ENCODE assay signal across 23 mouse cellular contexts in genomic region chr6:71361156-71361670, GRCm38 (mm10). TPM values are rescaled to one million over a fixed set of nuclear protein-coding genes. Genes with fewer than 3 reads are reported as not detected.
DNase-seq lines count a peak whose midpoint lies in the region; ATAC-seq and TF ChIP-seq lines count a peak whose summit lies in the region.
"Had no signal": no experiment of that assay in that cellular context is flagged by ENCODE, and none has a peak within 500 bp of the region (broad histone marks: within the 10 kb centered on the region; RNA-seq: fewer than 3 reads in every experiment).

No protein-coding gene starts in this region.

- DNase-seq in kidney, adult 8-10 months: no peak
- no peak for DNase-seq in thymus, adult 2 months
- no peak for DNase-seq in thymus, adult 18-20 months
- peak; percentile 20 for DNase-seq in stomach, postnatal 0 days (ENCODE audit: low spot score)
- DNase-seq in thymus, postnatal 25 days: peak; percentile 52
- DNase-seq in hindbrain, embryonic 14.5 days (ENCODE audit: low spot score): no peak
- DNase-seq: adrenal gland, postnatal 14 days; cerebellum, adult 11-12 months; cerebellum, adult 9-10 months; cerebellum, postnatal 25 days; gastrocnemius, postnatal 10 days; heart, adult 2 months had no signal

- no peaks in the 10 kb centered on the region for H3K9me3 ChIP-seq in kidney, embryonic 14.5 days (ENCODE audit: control insufficient read depth, low read length)
- H3K9me3 ChIP-seq in stomach, postnatal 0 days (ENCODE audit: control insufficient read depth, low read length): no peaks in the 10 kb centered on the region
- H3K9me3 ChIP-seq in intestine, embryonic 15.5 days: no peaks in the 10 kb centered on the region
- H3K9me3 ChIP-seq in hindbrain, embryonic 14.5 days (ENCODE audit: control insufficient read depth, low read length): no peaks in the 10 kb centered on the region
- H3K9me3 ChIP-seq: embryonic facial prominence, embryonic 12.5 days; G1E; heart, embryonic 12.5 days; hindbrain, embryonic 10.5 days; hindbrain, embryonic 15.5 days had no signal

- TF ChIP-seq POLR2A in thymus, adult 2 months (IDR thresholded peaks at IDR 0.05; ENCODE audit: control insufficient read depth, extremely low read depth, insufficient read depth, low read length, poor library complexity): no peak

- no peak overlapping the region for H3K27ac ChIP-seq in kidney, embryonic 14.5 days (ENCODE audit: low read depth, low read length)
- peak overlapping the region; percentile 99 for H3K27ac ChIP-seq in thymus, adult 2 months (ENCODE audit: control insufficient read depth, insufficient read depth, low read length)
- no peak overlapping the region for H3K27ac ChIP-seq in stomach, postnatal 0 days (replicated peaks)
- no peak overlapping the region for H3K27ac ChIP-seq in intestine, embryonic 15.5 days
- H3K27ac ChIP-seq in hindbrain, embryonic 14.5 days: no peak overlapping the region
- H3K27ac ChIP-seq: embryonic facial prominence, embryonic 12.5 days; heart, adult 2 months; hindbrain, embryonic 10.5 days; hindbrain, embryonic 15.5 days had no signal

- no peaks in the 10 kb centered on the region for H3K27me3 ChIP-seq in kidney, embryonic 14.5 days (ENCODE audit: control insufficient read depth, insufficient read depth, low read length)
- H3K27me3 ChIP-seq in thymus, adult 2 months (ENCODE audit: control insufficient read depth, insufficient read depth, low read length): no peaks in the 10 kb centered on the region
- no peaks in the 10 kb centered on the region for H3K27me3 ChIP-seq in stomach, postnatal 0 days (ENCODE audit: control insufficient read depth, insufficient read depth, low read length)
- no peaks in the 10 kb centered on the region for H3K27me3 ChIP-seq in intestine, embryonic 15.5 days (replicated peaks)
- no peaks in the 10 kb centered on the region for H3K27me3 ChIP-seq in hindbrain, embryonic 14.5 days (ENCODE audit: control insufficient read depth, insufficient read depth, low read length)
- H3K27me3 ChIP-seq: embryonic facial prominence, embryonic 12.5 days; heart, embryonic 12.5 days; hindbrain, embryonic 15.5 days had no signal

- no peak overlapping the region for H3K4me3 ChIP-seq in kidney, embryonic 14.5 days (ENCODE audit: low read length)
- peak overlapping the region; percentile 59 for H3K4me3 ChIP-seq in thymus, adult 2 months (ENCODE audit: control insufficient read depth, insufficient read depth, low read length)
- H3K4me3 ChIP-seq in stomach, postnatal 0 days (ENCODE audit: low read depth, low read length): no peak overlapping the region
- no peak overlapping the region for H3K4me3 ChIP-seq in intestine, embryonic 15.5 days (replicated peaks)
- no peak overlapping the region for H3K4me3 ChIP-seq in hindbrain, embryonic 14.5 days (replicated peaks; ENCODE audit: low read length)
- H3K4me3 ChIP-seq: embryonic facial prominence, embryonic 12.5 days; heart, adult 2 months; heart, embryonic 12.5 days; hindbrain, embryonic 10.5 days; hindbrain, embryonic 15.5 days had no signal

- 0 out of 2 replicates have a peak, but pooled peaks cover 3% of the 10 kb centered on the region for H3K4me1 ChIP-seq in kidney, embryonic 14.5 days (ENCODE audit: control insufficient read depth, insufficient read depth, low read length)
- peaks cover 40% of the 10 kb centered on the region for H3K4me1 ChIP-seq in thymus, adult 2 months (replicated peaks; ENCODE audit: control insufficient read depth, insufficient read depth, low read length)
- H3K4me1 ChIP-seq in stomach, postnatal 0 days (replicated peaks; ENCODE audit: control insufficient read depth, insufficient read depth): no peaks in the 10 kb centered on the region
- H3K4me1 ChIP-seq in intestine, embryonic 15.5 days (replicated peaks): no peaks in the 10 kb centered on the region
- H3K4me1 ChIP-seq in hindbrain, embryonic 14.5 days (replicated peaks; ENCODE audit: control insufficient read depth, insufficient read depth, low read length): no peaks in the 10 kb centered on the region
- H3K4me1 ChIP-seq: embryonic facial prominence, embryonic 12.5 days; hindbrain, embryonic 10.5 days; hindbrain, embryonic 15.5 days had no signal

- WGBS in kidney, embryonic 14.5 days: 67% methylated on average over 10 of the region's 10 CpGs
- 74% methylated on average over 10 of the region's 10 CpGs for WGBS in thymus, adult 2 months
- 55% methylated on average over 10 of the region's 10 CpGs for WGBS in stomach, postnatal 0 days
- 80% methylated on average over 10 of the region's 10 CpGs for WGBS in intestine, embryonic 15.5 days
- 89% methylated on average over 10 of the region's 10 CpGs for WGBS in hindbrain, embryonic 14.5 days

- no peak for TF ChIP-seq EP300 in stomach, postnatal 0 days (optimal IDR thresholded peaks at IDR 0.05)

- H3K4me2 ChIP-seq in kidney, embryonic 14.5 days (replicated peaks; ENCODE audit: low read depth, low read length): no peak overlapping the region
- H3K4me2 ChIP-seq in stomach, postnatal 0 days (replicated peaks; ENCODE audit: low read depth): no peak overlapping the region
- H3K4me2 ChIP-seq in intestine, embryonic 15.5 days (replicated peaks): no peak overlapping the region
- no peak overlapping the region for H3K4me2 ChIP-seq in hindbrain, embryonic 14.5 days (replicated peaks)
- H3K4me2 ChIP-seq: embryonic facial prominence, embryonic 12.5 days; heart, embryonic 12.5 days; hindbrain, embryonic 15.5 days had no signal

- H3K36me3 ChIP-seq in kidney, embryonic 14.5 days (ENCODE audit: control insufficient read depth, insufficient read depth, low read length): no peaks in the 10 kb centered on the region
- 0 out of 2 replicates have a peak, but pooled peaks cover 3% of the 10 kb centered on the region for H3K36me3 ChIP-seq in thymus, adult 2 months (ENCODE audit: control insufficient read depth, insufficient read depth, low read length)
- no peaks in the 10 kb centered on the region for H3K36me3 ChIP-seq in stomach, postnatal 0 days (ENCODE audit: control insufficient read depth, insufficient read depth, low read length)
- no peaks in the 10 kb centered on the region for H3K36me3 ChIP-seq in intestine, embryonic 15.5 days
- H3K36me3 ChIP-seq in hindbrain, embryonic 14.5 days (replicated peaks; ENCODE audit: control insufficient read depth, insufficient read depth): no peaks in the 10 kb centered on the region
- H3K36me3 ChIP-seq: embryonic facial prominence, embryonic 12.5 days; G1E; heart, embryonic 12.5 days; hindbrain, embryonic 10.5 days; hindbrain, embryonic 15.5 days had no signal

- TF ChIP-seq CTCF in thymus, adult 2 months (IDR thresholded peaks at IDR 0.05; ENCODE audit: borderline replicate concordance, control insufficient read depth, extremely low read depth, insufficient read depth, low read length, poor library complexity): no peak
- TF ChIP-seq CTCF in stomach, postnatal 0 days (IDR thresholded peaks at IDR 0.05; ENCODE audit: low read depth): no peak

- H3K9ac ChIP-seq in kidney, embryonic 14.5 days (ENCODE audit: low read depth, low read length): no peak overlapping the region
- no peak overlapping the region for H3K9ac ChIP-seq in stomach, postnatal 0 days (ENCODE audit: low read length)
- H3K9ac ChIP-seq in intestine, embryonic 15.5 days: no peak overlapping the region
- no peak overlapping the region for H3K9ac ChIP-seq in hindbrain, embryonic 14.5 days
- H3K9ac ChIP-seq: embryonic facial prominence, embryonic 12.5 days; heart, embryonic 12.5 days; hindbrain, embryonic 15.5 days had no signal

- 0 out of 2 replicates have a peak, but pooled peaks have one; percentile 35 for ATAC-seq in kidney, embryonic 14.5 days (ENCODE audit: low FRiP score, low TSS enrichment)
- ATAC-seq in stomach, postnatal 0 days (ENCODE audit: low FRiP score, low TSS enrichment): peak; percentile 47; the same call in 1 of the 2 replicates
- no peak for ATAC-seq in intestine, embryonic 15.5 days
- ATAC-seq in hindbrain, embryonic 14.5 days (ENCODE audit: low FRiP score): no peak
- ATAC-seq: forebrain, embryonic 16.5 days had no signal

RNA-seq across cellular contexts. Expression of gene Cd8a, which starts 12.0 kb away (rescaled TPM):
- not detected in 2 replicates for polyA plus RNA-seq in kidney, embryonic 14.5 days (2014; fragmentation: Nextera tagmentation; extraction: Ambion mirVana)
- 883 and 918 TPM in 2 replicates for polyA plus RNA-seq in thymus, adult 2 months (2012; rRNA removed)
- 0.04 TPM in 1 of 2 replicates, not detected in the other for polyA plus RNA-seq in stomach, postnatal 0 days (2015; fragmentation: Nextera tagmentation; extraction: Ambion mirVana)
- polyA plus RNA-seq in intestine, embryonic 15.5 days (2015; fragmentation: Nextera tagmentation; extraction: Ambion mirVana): not detected in 2 replicates
- polyA plus RNA-seq in hindbrain, embryonic 14.5 days (2014; fragmentation: Nextera tagmentation; extraction: Ambion mirVana): not detected in 2 replicates
- polyA plus RNA-seq: cortical plate, adult 2 months; embryonic facial prominence, embryonic 12.5 days; forebrain, embryonic 11.5 days; forebrain, embryonic 16.5 days; G1E; heart, embryonic 12.5 days; hindbrain, embryonic 10.5 days; hindbrain, embryonic 15.5 days had no signal

RNA-seq across cellular contexts. Expression of gene Cd8b1, which starts 38.6 kb away (rescaled TPM):
- polyA plus RNA-seq in kidney, embryonic 14.5 days (2014; fragmentation: Nextera tagmentation; extraction: Ambion mirVana): 0.13 TPM in 1 of 2 replicates, not detected in the other
- polyA plus RNA-seq in thymus, adult 2 months (2012; rRNA removed): 712 and 845 TPM in 2 replicates
- not detected in 2 replicates for polyA plus RNA-seq in stomach, postnatal 0 days (2015; fragmentation: Nextera tagmentation; extraction: Ambion mirVana)
- 0.21 TPM in 1 of 2 replicates, not detected in the other for polyA plus RNA-seq in intestine, embryonic 15.5 days (2015; fragmentation: Nextera tagmentation; extraction: Ambion mirVana)
- not detected in 2 replicates for polyA plus RNA-seq in hindbrain, embryonic 14.5 days (2014; fragmentation: Nextera tagmentation; extraction: Ambion mirVana)
- polyA plus RNA-seq: cortical plate, adult 2 months; forebrain, embryonic 11.5 days; forebrain, embryonic 16.5 days; frontal cortex, adult 2 months; G1E; heart, embryonic 12.5 days; hindbrain, embryonic 15.5 days had no signal

RNA-seq across cellular contexts. Expression of gene Smyd1, which starts 39.2 kb away (rescaled TPM):
- 0.17 and 0.19 TPM in 2 replicates for polyA plus RNA-seq in kidney, embryonic 14.5 days (2014; fragmentation: Nextera tagmentation; extraction: Ambion mirVana)
- 9.6 and 15.1 TPM in 2 replicates for polyA plus RNA-seq in thymus, adult 2 months (2012; rRNA removed)
- 0.30 and 0.56 TPM in 2 replicates for polyA plus RNA-seq in stomach, postnatal 0 days (2015; fragmentation: Nextera tagmentation; extraction: Ambion mirVana)
- polyA plus RNA-seq in intestine, embryonic 15.5 days (2015; fragmentation: Nextera tagmentation; extraction: Ambion mirVana): 0.27 and 0.57 TPM in 2 replicates
- polyA plus RNA-seq in hindbrain, embryonic 14.5 days (2014; fragmentation: Nextera tagmentation; extraction: Ambion mirVana): 0.24 and 0.56 TPM in 2 replicates
- polyA plus RNA-seq: G1E had no signal

Comparison
In these comparisons a context has a peak if more than half of its experiments do, and no peak if none do; other contexts are left out.
1. DNase-seq: peak in stomach, postnatal 0 days (single experiment) and thymus, postnatal 25 days (single experiment); none in kidney, adult 8-10 months (0 of 2), thymus, adult 2 months (single experiment), thymus, adult 18-20 months (0 of 2) and hindbrain, embryonic 14.5 days (single experiment).
2. ATAC-seq: peak in kidney, embryonic 14.5 days (single experiment) and stomach, postnatal 0 days (single experiment); none in intestine, embryonic 15.5 days (single experiment) and hindbrain, embryonic 14.5 days (single experiment).
3. RNA of gene Cd8a, which starts 12.0 kb away (polyA plus RNA-seq): 883 to 918 TPM in thymus, adult 2 months; 0.04 TPM in stomach, postnatal 0 days, not detected in intestine, embryonic 15.5 days, not detected in kidney, embryonic 14.5 days and not detected in hindbrain, embryonic 14.5 days; every median in the first group is over 100 times any median in the second.
4. RNA of gene Cd8b1, which starts 38.6 kb away (polyA plus RNA-seq): 712 to 845 TPM in thymus, adult 2 months; 0.13 TPM in kidney, embryonic 14.5 days, not detected in hindbrain, embryonic 14.5 days, not detected in stomach, postnatal 0 days and 0.21 TPM in intestine, embryonic 15.5 days; every median in the first group is over 100 times any median in the second.